Mouse (Mus musculus) MEL (cell line): ENCODE measurements at regions not wholly inside any gene's neighbourhood (a gene's known extent, or its start where the extent isn't known, plus 50 kb on each side); places are given as distances from the start of the nearest gene placed in this dataset.

Source experiments
- DNase-seq: peaks from one replicate; pipeline ENCODE4 v3.0.0; 2011; ENCODE audit warnings: low read depth, low spot score
- H3K27ac ChIP-seq: 2 replicates; pipeline ENCODE4 v1.5.1; 2012; ENCODE audit warnings: low read depth, mild to moderate bottlenecking, control low read depth, low read length, moderate library complexity; ENCODE audit not compliant: control insufficient read depth
- H3K27me3 ChIP-seq, 2 experiments: fragments of 150-350 bp in 1 of 2; sonication (generic) in 1 of 2; 2 replicates each; pipeline ENCODE4 v1.6.1; 2012; ENCODE audit warnings: low read length in 2 of 2, mild to moderate bottlenecking in 2 of 2, improper control_type of control experiment in 1 of 2, moderate library complexity in 1 of 2; ENCODE audit not compliant: insufficient read depth in 2 of 2, control insufficient read depth in 1 of 2
- H3K36me3 ChIP-seq, 2 experiments: 2 replicates each; pipeline ENCODE4 v1.6.1; 2012 to 2014; ENCODE audit warnings: low read length in 2 of 2, improper control_type of control experiment in 1 of 2, inconsistent platforms in 1 of 2, mild to moderate bottlenecking in 1 of 2; ENCODE audit not compliant: insufficient read depth in 2 of 2, control insufficient read depth in 1 of 2
- H3K4me1 ChIP-seq, 2 experiments: fragments of 150-350 bp in 1 of 2; sonication (generic) in 1 of 2; 2 replicates each; pipeline ENCODE4 v1.6.1; 2012; ENCODE audit warnings: low read length in 2 of 2, improper control_type of control experiment in 1 of 2, mild to moderate bottlenecking in 1 of 2; ENCODE audit not compliant: insufficient read depth in 2 of 2, control insufficient read depth in 1 of 2
- H3K4me3 ChIP-seq, 2 experiments: fragments of 150-350 bp in 1 of 2; sonication (generic) in 1 of 2; 2 replicates each; pipeline ENCODE4 v1.5.1; 2012; ENCODE audit warnings: low read depth in 2 of 2, low read length in 2 of 2, mild to moderate bottlenecking in 2 of 2, moderate library complexity in 2 of 2, control low read depth in 1 of 2, improper control_type of control experiment in 1 of 2; ENCODE audit not compliant: control insufficient read depth in 1 of 2, insufficient read depth in 1 of 2
- H3K79me2 ChIP-seq: 2 replicates; pipeline ENCODE4 v1.6.1; 2012; ENCODE audit warnings: mild to moderate bottlenecking, low read length, moderate library complexity; ENCODE audit not compliant: control insufficient read depth, poor library complexity, insufficient read depth
- H3K9ac ChIP-seq: 2 replicates; pipeline ENCODE4 v1.6.1; 2012; ENCODE audit warnings: low read depth, mild to moderate bottlenecking, control low read depth, low read length, moderate library complexity; ENCODE audit not compliant: control insufficient read depth, poor library complexity, severe bottlenecking
- H3K9me3 ChIP-seq: fragments of 150-350 bp; sonication (generic); replicated peaks from 2 replicates; pipeline ENCODE4 v1.6.1; 2012; ENCODE audit warnings: mild to moderate bottlenecking, low read length, improper control_type of control experiment, moderate library complexity; ENCODE audit not compliant: insufficient read depth
- CHD1 ChIP-seq: IDR thresholded peaks from 2 replicates; pipeline ENCODE4 v1.6.1; 2012; ENCODE audit warnings: low read depth, mild to moderate bottlenecking, inconsistent platforms, low read length, improper control_type of control experiment
- CTCF ChIP-seq, 3 experiments: IDR thresholded peaks in 2 of 3; conservative IDR thresholded peaks in 1 of 3; 2 replicates each; pipeline ENCODE4 v1.5.1; 2011 to 2012; ENCODE audit warnings: low read length in 3 of 3, low read depth in 2 of 3, mild to moderate bottlenecking in 2 of 3, improper control_type of control experiment in 1 of 3, inconsistent platforms in 1 of 3, mixed read lengths in 1 of 3, moderate library complexity in 1 of 3; ENCODE audit not compliant: control insufficient read depth in 1 of 3, insufficient read depth in 1 of 3, poor library complexity in 1 of 3, severe bottlenecking in 1 of 3
- E2F4 ChIP-seq: IDR thresholded peaks from 2 replicates; pipeline ENCODE4 v1.6.1; 2011; ENCODE audit warnings: low read depth, low read length, improper control_type of control experiment, borderline replicate concordance
- ELF1 ChIP-seq: IDR thresholded peaks from 2 replicates; pipeline ENCODE4 v1.6.1; 2014; ENCODE audit warnings: low read depth, mild to moderate bottlenecking, inconsistent platforms, low read length, improper control_type of control experiment, moderate library complexity
- ETS1 ChIP-seq: IDR thresholded peaks from 2 replicates; pipeline ENCODE4 v1.6.1; 2012; ENCODE audit warnings: low read depth, mild to moderate bottlenecking, inconsistent platforms, low read length, improper control_type of control experiment, moderate library complexity
- GABPA ChIP-seq: IDR thresholded peaks from 2 replicates; pipeline ENCODE4 v1.6.1; 2012; ENCODE audit warnings: low read depth, mild to moderate bottlenecking, inconsistent platforms, low read length, improper control_type of control experiment, moderate library complexity
- GATA1 ChIP-seq: IDR thresholded peaks from 2 replicates; pipeline ENCODE4 v1.6.1; 2011; ENCODE audit warnings: low read depth, low read length, improper control_type of control experiment
- KAT2A ChIP-seq: conservative IDR thresholded peaks from 2 replicates; pipeline ENCODE4 v1.6.1; 2012; ENCODE audit warnings: low read depth, low read length, improper control_type of control experiment, inconsistent platforms
- NELFE ChIP-seq: IDR thresholded peaks from 2 replicates; pipeline ENCODE4 v1.6.1; 2011; ENCODE audit warnings: low read depth, low read length, improper control_type of control experiment
- POLR2AphosphoS2 ChIP-seq: IDR thresholded peaks from 2 replicates; pipeline ENCODE4 v1.6.1; 2011; ENCODE audit warnings: low read length, improper control_type of control experiment
- SIN3A ChIP-seq: IDR thresholded peaks from 2 replicates; pipeline ENCODE4 v1.6.1; 2012; ENCODE audit warnings: low read length, improper control_type of control experiment, inconsistent platforms
- SMC3 ChIP-seq: IDR thresholded peaks from 2 replicates; pipeline ENCODE4 v1.6.1; 2011; ENCODE audit warnings: low read depth, low read length, improper control_type of control experiment
- TAL1 ChIP-seq: IDR thresholded peaks from 2 replicates; pipeline ENCODE4 v1.6.1; 2012; ENCODE audit warnings: mild to moderate bottlenecking, inconsistent platforms, low read length, moderate library complexity, mixed read lengths
- USF1 ChIP-seq: IDR thresholded peaks from 2 replicates; pipeline ENCODE4 v1.6.1; 2014; ENCODE audit warnings: low read depth, mild to moderate bottlenecking, inconsistent platforms, low read length, improper control_type of control experiment, moderate library complexity

GRCm38 (mm10) chr10:9404963-9405362 is 270.0 kb downstream of the Samd5 start:
- Histone ChIP-seq H3K36me3 (no peaks in the 10 kb centered on the region), H3K9ac (no peak overlapping the region), H3K4me1 (no peaks in the 10 kb centered on the region), H3K27me3 (no peaks in the 10 kb centered on the region; a peak in 1 of 4 replicates), H3K27ac (no peak overlapping the region), H3K9me3 (no peaks in the 10 kb centered on the region), H3K79me2 (no peaks in the 10 kb centered on the region), H3K4me3 (no peak overlapping the region)
- no peak for DNase-seq
- TF ChIP-seq POLR2AphosphoS2, result no peak
- no peak for TF ChIP-seq CTCF (IDR thresholded peaks at IDR 0.05 in 2 of 3, conservative IDR thresholded peaks at IDR 0.05 in 1 of 3; ENCODE audit: control insufficient read depth in 1 of 3, insufficient read depth in 1 of 3, low read depth in 2 of 3, low read length in 3 of 3, poor library complexity in 1 of 3, severe bottlenecking in 1 of 3)
- no peak for TF ChIP-seq E2F4
- TF ChIP-seq USF1, result no peak
- no peak for TF ChIP-seq TAL1
- no peak for TF ChIP-seq SIN3A
- no peak for TF ChIP-seq CHD1

DNA sequence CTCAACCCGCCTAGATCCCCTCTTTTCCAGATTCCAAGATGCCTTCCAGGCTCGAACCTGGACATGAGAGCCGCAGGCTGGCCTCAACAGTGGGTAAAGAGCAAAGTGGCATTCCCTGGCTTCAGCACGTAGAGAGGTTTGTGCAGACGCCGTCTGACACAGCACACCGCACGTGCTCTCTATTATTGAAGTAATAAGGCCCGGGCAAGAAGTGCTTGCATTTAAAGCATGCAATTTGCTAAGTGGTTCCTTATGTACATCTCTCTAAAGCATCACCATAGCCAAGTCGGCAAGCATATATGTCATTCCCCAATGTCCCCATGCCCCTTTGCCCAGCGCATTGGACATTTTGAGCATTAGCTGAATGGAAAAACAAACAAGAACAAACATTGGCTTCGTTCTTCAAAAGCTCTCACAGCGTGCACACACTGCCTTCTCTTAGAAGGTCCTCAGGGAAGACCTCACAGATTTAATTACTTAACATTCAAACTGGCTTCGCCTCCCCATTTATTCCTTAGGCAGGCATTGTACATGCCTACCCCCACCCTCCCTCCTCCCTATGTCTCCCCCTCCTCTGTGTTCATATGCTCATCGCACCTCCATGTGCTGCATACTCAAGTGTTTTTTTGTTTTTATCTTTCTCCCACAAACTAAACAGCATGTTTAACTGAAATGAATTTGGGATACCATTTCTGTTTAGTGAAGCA is 273.9 kb downstream of the Samd5 start:
- Histone ChIP-seq H3K4me1 (no peaks in the 10 kb centered on the region), H3K27ac (no peak overlapping the region), H3K9ac (no peak overlapping the region), H3K9me3 (no peaks in the 10 kb centered on the region), H3K36me3 (no peaks in the 10 kb centered on the region), H3K79me2 (no peaks in the 10 kb centered on the region), H3K4me3 (no peak overlapping the region), H3K27me3 (no peaks in the 10 kb centered on the region; a peak in 1 of 4 replicates)
- TF ChIP-seq GABPA (no peak), GATA1 (no peak), ETS1 (no peak), NELFE (no peak)
- no peak for DNase-seq

GRCm38 (mm10) chr10:9377440-9378101 is 297.4 kb downstream of the Samd5 start:
- TF ChIP-seq ELF1 (no peak), TAL1 (no peak), NELFE (no peak), KAT2A (no peak), SMC3 (no peak)
- Histone ChIP-seq H3K27ac (no peak overlapping the region), H3K4me3 (no peak overlapping the region), H3K9me3 (no peaks in the 10 kb centered on the region), H3K27me3 (no peaks in the 10 kb centered on the region), H3K79me2 (no peaks in the 10 kb centered on the region), H3K9ac (no peak overlapping the region), H3K4me1 (no peaks in the 10 kb centered on the region), H3K36me3 (no peaks in the 10 kb centered on the region)
- no peak for DNase-seq
